Comparison of ENCODE assay signal across 17 mouse cellular contexts in genomic region chr2:104282835-104283234, GRCm38 (mm10).
"Had no signal": no experiment of that assay in that cellular context is flagged by ENCODE, and none has a peak within 500 bp of the region (broad histone marks: within the 10 kb centered on the region; RNA-seq: fewer than 3 reads in every experiment).

No protein-coding gene starts in this region.

- H3K27me3 ChIP-seq: limb, embryonic 12.5 days; limb, embryonic 15.5 days; midbrain, embryonic 13.5 days had no signal

- H3K9me3 ChIP-seq: limb, embryonic 12.5 days; limb, embryonic 15.5 days; midbrain, embryonic 13.5 days had no signal

- ATAC-seq: liver, postnatal 0 days; lung, postnatal 0 days; midbrain, embryonic 13.5 days had no signal

- H3K27ac ChIP-seq: limb, embryonic 12.5 days; limb, embryonic 15.5 days; liver, embryonic 14.5 days; macrophage; midbrain, embryonic 13.5 days had no signal

- H3K36me3 ChIP-seq: limb, embryonic 12.5 days; limb, embryonic 15.5 days; midbrain, embryonic 13.5 days had no signal

- H3K9ac ChIP-seq: limb, embryonic 12.5 days; limb, embryonic 15.5 days; liver, embryonic 14.5 days; liver, postnatal 0 days; lung, embryonic 14.5 days; midbrain, embryonic 13.5 days had no signal

- DNase-seq: kidney, adult 8-10 months; kidney, postnatal 14 days; kidney, postnatal 4 days; layer of hippocampus, adult 9-11 months; liver, postnatal 0 days; lung, embryonic 14.5 days; thymus, adult 2 months; thymus, postnatal 14 days; thymus, postnatal 4 days had no signal

- H3K4me2 ChIP-seq: limb, embryonic 12.5 days; limb, embryonic 15.5 days; liver, embryonic 11.5 days; lung, embryonic 14.5 days; midbrain, embryonic 13.5 days had no signal

- H3K4me3 ChIP-seq: layer of hippocampus, adult 2 months; limb, embryonic 12.5 days; limb, embryonic 15.5 days; midbrain, embryonic 13.5 days had no signal

- H3K4me1 ChIP-seq: limb, embryonic 12.5 days; limb, embryonic 15.5 days had no signal
